Mouse (Mus musculus): ENCODE measurements around the gene Fbxl16. TPM values are rescaled to one million over a fixed set of nuclear protein-coding genes. Genes with fewer than 3 reads are reported as not detected.
A peak's percentile ranks its signal among the peaks of the same experiment; 100 is the strongest.

The Fbxl16 gene
- polyA plus RNA-seq, 1 experiment = 0.15 TPM

DNA sequence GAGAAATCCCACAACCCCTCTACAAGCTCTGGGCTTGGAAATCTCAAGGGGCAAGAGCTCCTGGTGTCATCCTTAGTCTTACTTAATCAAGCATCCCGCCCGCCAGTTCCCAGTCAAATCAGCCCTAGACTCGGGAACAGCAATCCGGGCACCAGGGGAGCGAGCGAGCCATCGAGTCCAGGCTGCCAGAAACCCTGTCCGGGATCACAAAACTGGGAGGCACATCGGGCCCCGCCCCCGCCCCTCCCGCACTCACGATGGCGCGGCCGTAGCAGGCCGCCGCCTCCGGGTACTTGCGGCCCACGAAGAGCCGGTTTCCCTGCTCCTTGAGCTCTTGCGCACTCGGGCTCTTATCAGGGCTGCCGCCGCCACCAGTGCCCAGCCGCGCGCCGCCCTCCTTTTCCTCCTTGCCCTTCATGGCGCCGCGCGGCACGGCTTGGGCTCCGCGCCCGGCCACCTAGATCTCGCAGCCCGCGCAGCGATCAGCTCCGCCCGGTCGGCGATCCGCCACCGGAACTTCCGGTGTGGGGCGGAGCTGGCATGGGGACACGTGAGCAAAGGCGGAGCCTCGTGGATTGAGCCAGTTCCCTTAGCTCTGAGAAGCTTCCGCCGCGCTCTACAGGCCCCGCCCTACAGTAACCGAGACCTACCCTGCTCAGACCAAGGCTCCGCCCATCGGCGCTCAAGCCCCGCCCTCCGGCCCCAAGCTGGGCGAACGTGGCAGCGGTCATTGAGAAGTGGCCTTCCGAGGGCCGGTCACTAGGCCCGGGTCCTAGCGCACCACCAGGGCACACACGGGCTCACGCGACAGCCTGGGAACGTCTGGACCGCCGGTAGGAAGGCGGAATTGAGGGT is 23.8 kb downstream of the Fbxl16 start:
- peak; percentile 92 for TF ChIP-seq FLI1 (IDR thresholded peaks at IDR 0.05; ENCODE audit: low read length)
- TF ChIP-seq GATA1 (IDR thresholded peaks at IDR 0.05; ENCODE audit: borderline replicate concordance, low read length) = no peak
- Histone ChIP-seq H3K4me3 (replicated peaks) (peak overlapping the region; percentile 97), H3K27me3 (replicated peaks) (no peaks in the 10 kb centered on the region), H3K9me3 (no peaks in the 10 kb centered on the region), H3K4me1 (peaks cover 88% of the 10 kb centered on the region), H3K36me3 (replicated peaks; ENCODE audit: low read length) (peaks cover 72% of the 10 kb centered on the region)

DNA sequence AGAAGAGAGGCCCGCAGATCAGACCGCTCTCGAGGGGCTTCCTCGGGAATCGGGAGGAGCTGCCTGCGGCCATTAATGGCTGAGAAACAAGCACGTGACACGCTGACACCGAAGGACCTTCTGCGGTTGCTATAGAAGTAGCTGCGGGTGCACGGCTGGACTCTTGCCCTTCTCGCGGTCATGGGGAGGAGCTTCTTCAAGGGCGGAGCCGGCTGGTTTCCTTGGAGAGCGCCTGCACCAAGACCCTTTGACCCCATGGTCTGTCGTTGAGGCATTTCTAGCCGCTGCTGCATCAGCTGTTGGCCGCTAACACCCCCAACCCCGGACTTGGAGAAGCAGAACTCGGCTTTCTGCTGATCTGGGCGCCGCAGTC is 24.4 kb downstream of the Fbxl16 start, which contains the start of gene Stub1:
TSS of gene Stub1 (minus strand) at position 114 of the 373 bp plus-strand sequence.
- Histone ChIP-seq H3K4me1 (peaks cover 88% of the 10 kb centered on the region), H3K9me3 (no peaks in the 10 kb centered on the region), H3K36me3 (replicated peaks; ENCODE audit: low read length) (peaks cover 72% of the 10 kb centered on the region), H3K4me3 (replicated peaks) (peak within 1 kb of the TSS; percentile 97), H3K27me3 (replicated peaks) (no peaks in the 10 kb centered on the region)
- no peak for TF ChIP-seq FLI1 (IDR thresholded peaks at IDR 0.05; ENCODE audit: low read length)
- TF ChIP-seq GATA1 (IDR thresholded peaks at IDR 0.05; ENCODE audit: borderline replicate concordance, low read length) = no peak

DNA sequence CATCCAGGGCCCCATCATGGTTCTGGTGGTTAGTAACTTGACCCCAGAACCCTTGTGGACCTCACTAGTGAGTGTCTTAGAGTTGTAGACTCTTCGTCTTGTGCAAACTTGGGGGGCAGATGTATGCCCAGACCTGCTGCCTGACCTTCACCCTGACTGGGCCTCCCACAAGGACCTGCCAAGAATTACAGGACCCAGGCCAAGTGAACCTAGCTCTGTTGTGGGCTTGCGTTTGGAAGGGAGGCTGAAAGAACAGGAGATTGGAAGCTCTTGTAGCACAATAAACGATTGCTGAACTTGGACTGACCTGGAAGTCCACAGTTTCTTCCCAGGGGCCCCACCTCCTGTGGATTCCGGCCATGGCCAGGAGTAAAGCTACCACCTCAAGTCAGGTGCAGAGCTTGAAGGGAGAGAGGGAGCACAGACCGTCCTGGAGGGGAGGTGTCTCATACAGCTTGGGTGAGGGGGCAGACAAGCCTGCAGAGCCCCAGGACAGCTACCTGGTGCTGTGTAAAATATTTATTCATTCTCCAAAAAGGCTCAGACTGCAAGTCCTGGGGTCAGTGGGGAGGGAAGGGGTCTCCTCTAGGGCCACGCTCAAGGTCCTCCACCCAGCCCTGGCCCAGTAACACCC is 25.2 kb downstream of the Fbxl16 start:
- H3K27me3 ChIP-seq (replicated peaks) = no peaks in the 10 kb centered on the region
- TF ChIP-seq FLI1 (IDR thresholded peaks at IDR 0.05; ENCODE audit: low read length) = no peak
- peaks cover 77% of the 10 kb centered on the region for H3K36me3 ChIP-seq (replicated peaks; ENCODE audit: low read length)
- H3K9me3 ChIP-seq = no peaks in the 10 kb centered on the region
- H3K4me1 ChIP-seq = peaks cover 86% of the 10 kb centered on the region
- H3K4me3 ChIP-seq (replicated peaks) = peak overlapping the region; percentile 97

GRCm38 (mm10) chr17:25834595-25835222 is 25.8 kb downstream of the Fbxl16 start:
- no peaks in the 10 kb centered on the region for H3K27me3 ChIP-seq (replicated peaks)
- TF ChIP-seq FLI1 (IDR thresholded peaks at IDR 0.05; ENCODE audit: low read length) (no peak), GATA1 (IDR thresholded peaks at IDR 0.05; ENCODE audit: borderline replicate concordance, low read length) (no peak)
- peak overlapping the region; percentile 97 for H3K4me3 ChIP-seq (replicated peaks)
- peaks cover 85% of the 10 kb centered on the region for H3K4me1 ChIP-seq
- peaks cover 78% of the 10 kb centered on the region for H3K36me3 ChIP-seq (replicated peaks; ENCODE audit: low read length)
- no peaks in the 10 kb centered on the region for H3K9me3 ChIP-seq

DNA sequence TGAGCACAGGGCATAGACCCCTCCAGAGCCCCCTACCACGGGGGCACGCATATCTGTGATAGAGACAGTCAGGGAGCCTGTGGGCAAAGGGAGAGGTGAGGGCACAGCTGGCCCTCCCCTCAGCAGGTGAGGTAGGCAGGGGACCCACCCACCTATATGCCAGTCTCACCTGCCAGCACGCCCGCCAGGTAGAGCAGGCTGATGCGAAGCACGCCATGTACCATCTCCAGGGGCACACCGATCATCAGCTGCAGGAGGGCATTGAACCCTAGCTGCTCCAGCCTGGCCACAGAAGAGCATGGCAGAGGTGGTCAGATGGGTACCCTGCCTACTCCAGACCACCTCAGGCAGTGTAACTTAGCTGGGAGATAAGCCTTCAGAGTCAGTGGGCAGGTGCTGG is 26.4 kb downstream of the Fbxl16 start:
- Histone ChIP-seq H3K36me3 (replicated peaks; ENCODE audit: low read length) (peaks cover 78% of the 10 kb centered on the region), H3K4me3 (replicated peaks) (peak overlapping the region; percentile 76), H3K4me1 (peaks cover 85% of the 10 kb centered on the region), H3K9me3 (no peaks in the 10 kb centered on the region), H3K27me3 (replicated peaks) (no peaks in the 10 kb centered on the region)
- TF ChIP-seq FLI1 (IDR thresholded peaks at IDR 0.05; ENCODE audit: low read length) (no peak), GATA1 (IDR thresholded peaks at IDR 0.05; ENCODE audit: borderline replicate concordance, low read length) (no peak)

GRCm38 (mm10) chr17:25835816-25836215 is 26.9 kb downstream of the Fbxl16 start:
- TF ChIP-seq GATA1 (IDR thresholded peaks at IDR 0.05; ENCODE audit: borderline replicate concordance, low read length) (no peak), FLI1 (IDR thresholded peaks at IDR 0.05; ENCODE audit: low read length) (no peak)
- Histone ChIP-seq H3K27me3 (replicated peaks) (no peaks in the 10 kb centered on the region), H3K4me3 (replicated peaks) (peak overlapping the region; percentile 19), H3K4me1 (peaks cover 85% of the 10 kb centered on the region), H3K36me3 (replicated peaks; ENCODE audit: low read length) (peaks cover 78% of the 10 kb centered on the region), H3K9me3 (no peaks in the 10 kb centered on the region)

- peaks cover 85% of the 10 kb centered on the region for H3K4me1 ChIP-seq
- no peak for TF ChIP-seq FLI1 (IDR thresholded peaks at IDR 0.05; ENCODE audit: low read length)
- TF ChIP-seq GATA1 (IDR thresholded peaks at IDR 0.05; ENCODE audit: borderline replicate concordance, low read length) = no peak
- H3K27me3 ChIP-seq (replicated peaks) = no peaks in the 10 kb centered on the region
- peak overlapping the region; percentile 38 for H3K4me3 ChIP-seq (replicated peaks)
- H3K9me3 ChIP-seq = no peaks in the 10 kb centered on the region
- peaks cover 78% of the 10 kb centered on the region for H3K36me3 ChIP-seq (replicated peaks; ENCODE audit: low read length)
Measured at GRCm38 (mm10) chr17:25836397-25837075, 27.7 kb downstream of the Fbxl16 start.

- Histone ChIP-seq H3K4me3 (replicated peaks) (peak within 1 kb of the TSS; percentile 38), H3K4me1 (peaks cover 85% of the 10 kb centered on the region), H3K9me3 (no peaks in the 10 kb centered on the region), H3K36me3 (replicated peaks; ENCODE audit: low read length) (peaks cover 78% of the 10 kb centered on the region), H3K27me3 (replicated peaks) (no peaks in the 10 kb centered on the region)
- TF ChIP-seq GATA1 (IDR thresholded peaks at IDR 0.05; ENCODE audit: borderline replicate concordance, low read length) = no peak
- TF ChIP-seq FLI1 (IDR thresholded peaks at IDR 0.05; ENCODE audit: low read length) = no peak
Measured at GRCm38 (mm10) chr17:25837076-25837410, 28.2 kb downstream of the Fbxl16 start, which contains the start of gene Rhbdl1. Gene Rhbdl1, minus strand, starts transcription at chr17:25837295.

DNA sequence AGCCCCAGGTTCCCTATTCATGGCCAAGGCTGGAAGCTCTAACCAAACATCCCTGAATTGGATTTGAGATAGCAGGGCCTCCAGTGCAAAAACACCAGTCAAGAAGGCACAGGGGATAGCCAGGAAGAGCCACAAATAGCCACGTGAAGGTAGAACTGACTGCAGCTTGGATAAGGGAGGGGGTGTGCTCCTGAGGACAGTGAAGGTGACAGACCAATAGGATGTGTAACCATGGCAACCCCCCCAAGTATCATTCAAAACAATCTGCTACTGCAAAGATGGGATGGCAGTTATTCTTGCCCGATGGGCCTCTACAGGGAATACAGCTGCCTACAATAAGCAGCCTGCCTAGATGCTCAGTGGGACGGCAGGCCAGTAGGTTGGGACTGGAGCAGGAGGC is 28.6 kb downstream of the Fbxl16 start:
- no peak for TF ChIP-seq FLI1 (IDR thresholded peaks at IDR 0.05; ENCODE audit: low read length)
- TF ChIP-seq GATA1 (IDR thresholded peaks at IDR 0.05; ENCODE audit: borderline replicate concordance, low read length) = no peak
- Histone ChIP-seq H3K4me3 (replicated peaks) (no peak overlapping the region), H3K4me1 (peaks cover 88% of the 10 kb centered on the region), H3K9me3 (no peaks in the 10 kb centered on the region), H3K27me3 (replicated peaks) (no peaks in the 10 kb centered on the region), H3K36me3 (replicated peaks; ENCODE audit: low read length) (peaks cover 83% of the 10 kb centered on the region)
